27 mouse cellular contexts compared by ENCODE assay signal in genomic region chr2:18857952-18858351, GRCm38 (mm10).
DNase-seq lines count a peak whose midpoint lies in the region; ATAC-seq and TF ChIP-seq lines count a peak whose summit lies in the region.
"Had no signal": no experiment of that assay in that cellular context is flagged by ENCODE, and none has a peak within 500 bp of the region (broad histone marks: within the 10 kb centered on the region; RNA-seq: fewer than 3 reads in every experiment).

No protein-coding gene starts in this region.

- 78% methylated on average over 3 of the region's 3 CpGs for WGBS in heart, embryonic 12.5 days
- WGBS in midbrain, postnatal 0 days: 68% methylated on average over 3 of the region's 3 CpGs
- WGBS in midbrain, embryonic 14.5 days: 84% methylated on average over 3 of the region's 3 CpGs
- WGBS in limb, embryonic 10.5 days: 89% methylated on average over 3 of the region's 3 CpGs

- H3K4me2 ChIP-seq in heart, embryonic 12.5 days: no peak overlapping the region
- H3K4me2 ChIP-seq in midbrain, postnatal 0 days (ENCODE audit: low read depth, low read length, poor library complexity, severe bottlenecking): no peak overlapping the region
- H3K4me2 ChIP-seq in midbrain, embryonic 14.5 days (ENCODE audit: low read length): no peak overlapping the region
- H3K4me2 ChIP-seq: embryonic facial prominence, embryonic 13.5 days; forebrain, embryonic 12.5 days; forebrain, embryonic 15.5 days; heart, embryonic 11.5 days; heart, embryonic 15.5 days; hindbrain, embryonic 14.5 days had no signal

- H3K4me3 ChIP-seq in heart, embryonic 12.5 days: no peak overlapping the region
- no peak overlapping the region for H3K4me3 ChIP-seq in midbrain, postnatal 0 days (ENCODE audit: low read depth, low read length)
- no peak overlapping the region for H3K4me3 ChIP-seq in midbrain, embryonic 14.5 days (replicated peaks; ENCODE audit: low read depth, low read length)
- no peak overlapping the region for H3K4me3 ChIP-seq in limb, embryonic 10.5 days
- H3K4me3 ChIP-seq: embryonic facial prominence, embryonic 13.5 days; erythroblast, embryonic 14.5 days; forebrain, embryonic 12.5 days; forebrain, embryonic 15.5 days; heart, embryonic 15.5 days had no signal

- H3K9me3 ChIP-seq in heart, embryonic 12.5 days (replicated peaks): no peaks in the 10 kb centered on the region
- no peaks in the 10 kb centered on the region for H3K9me3 ChIP-seq in midbrain, postnatal 0 days (ENCODE audit: low read length)
- no peaks in the 10 kb centered on the region for H3K9me3 ChIP-seq in midbrain, embryonic 14.5 days (ENCODE audit: control insufficient read depth, low read length)
- no peaks in the 10 kb centered on the region for H3K9me3 ChIP-seq in limb, embryonic 10.5 days (replicated peaks)
- H3K9me3 ChIP-seq: embryonic facial prominence, embryonic 13.5 days; forebrain, embryonic 12.5 days; forebrain, embryonic 15.5 days; G1E; heart, embryonic 15.5 days had no signal

- H3K36me3 ChIP-seq in heart, embryonic 12.5 days: peaks cover 4% of the 10 kb centered on the region; the same call in 1 of the 2 replicates
- no peaks in the 10 kb centered on the region for H3K36me3 ChIP-seq in midbrain, postnatal 0 days (ENCODE audit: insufficient read depth, low read length)
- H3K36me3 ChIP-seq in midbrain, embryonic 14.5 days (ENCODE audit: control insufficient read depth, insufficient read depth, low read length): peaks cover 3% of the 10 kb centered on the region; the same call in 1 of the 2 replicates
- no peaks in the 10 kb centered on the region for H3K36me3 ChIP-seq in limb, embryonic 10.5 days
- H3K36me3 ChIP-seq: embryonic facial prominence, embryonic 13.5 days; forebrain, embryonic 12.5 days; forebrain, embryonic 15.5 days; heart, embryonic 15.5 days had no signal

- H3K27me3 ChIP-seq in heart, embryonic 12.5 days (replicated peaks): no peaks in the 10 kb centered on the region
- no peaks in the 10 kb centered on the region for H3K27me3 ChIP-seq in midbrain, postnatal 0 days (ENCODE audit: insufficient read depth, low read length)
- H3K27me3 ChIP-seq in midbrain, embryonic 14.5 days (ENCODE audit: control insufficient read depth, insufficient read depth, low read length): no peaks in the 10 kb centered on the region
- peaks cover 16% of the 10 kb centered on the region for H3K27me3 ChIP-seq in limb, embryonic 10.5 days (ENCODE audit: low read depth, poor library complexity, severe bottlenecking)
- H3K27me3 ChIP-seq: CH12.LX; forebrain, embryonic 15.5 days; heart, embryonic 15.5 days; Patski had no signal

- peaks cover 17% of the 10 kb centered on the region for H3K4me1 ChIP-seq in heart, embryonic 12.5 days (replicated peaks)
- no peaks in the 10 kb centered on the region for H3K4me1 ChIP-seq in midbrain, postnatal 0 days (ENCODE audit: insufficient read depth, low read length)
- H3K4me1 ChIP-seq in midbrain, embryonic 14.5 days (ENCODE audit: control insufficient read depth, insufficient read depth, low read length): peaks cover 10% of the 10 kb centered on the region
- peaks cover 23% of the 10 kb centered on the region for H3K4me1 ChIP-seq in limb, embryonic 10.5 days

- H3K9ac ChIP-seq in heart, embryonic 12.5 days: no peak overlapping the region
- H3K9ac ChIP-seq in midbrain, postnatal 0 days (replicated peaks; ENCODE audit: low read length, poor library complexity, severe bottlenecking): no peak overlapping the region
- no peak overlapping the region for H3K9ac ChIP-seq in midbrain, embryonic 14.5 days (replicated peaks; ENCODE audit: low read length)
- H3K9ac ChIP-seq: embryonic facial prominence, embryonic 13.5 days; forebrain, embryonic 12.5 days; forebrain, embryonic 15.5 days; heart, embryonic 15.5 days; hindbrain, embryonic 14.5 days had no signal

- no peak for ATAC-seq in heart, embryonic 12.5 days (ENCODE audit: insufficient number of reproducible peaks, low FRiP score)
- ATAC-seq in midbrain, postnatal 0 days (ENCODE audit: low FRiP score): peak; percentile 65; the same call in 1 of the 2 replicates
- ATAC-seq in midbrain, embryonic 14.5 days (ENCODE audit: low FRiP score, low TSS enrichment): no peak; the same call in 1 of the 2 replicates
- ATAC-seq: forebrain, embryonic 15.5 days; hindbrain, postnatal 0 days; inflammation-experienced regulatory T-cells, adult 6 months; Patski had no signal

- no peak for TF ChIP-seq CTCF in midbrain, postnatal 0 days (IDR thresholded peaks at IDR 0.05)

- H3K27ac ChIP-seq in heart, embryonic 12.5 days (ENCODE audit: poor library complexity, severe bottlenecking): no peak overlapping the region
- no peak overlapping the region for H3K27ac ChIP-seq in midbrain, postnatal 0 days (ENCODE audit: low read depth, low read length)
- no peak overlapping the region for H3K27ac ChIP-seq in midbrain, embryonic 14.5 days (replicated peaks; ENCODE audit: low read depth, low read length)
- H3K27ac ChIP-seq in limb, embryonic 10.5 days: no peak overlapping the region
- H3K27ac ChIP-seq: embryonic facial prominence, embryonic 13.5 days; forebrain, embryonic 12.5 days; forebrain, embryonic 15.5 days; heart, embryonic 15.5 days; hindbrain, embryonic 14.5 days; hindbrain, postnatal 0 days had no signal

- peak; percentile 67 for DNase-seq in heart, adult 11 months
- no peak for DNase-seq in midbrain, postnatal 0 days (ENCODE audit: low spot score)
- no peak for DNase-seq in midbrain, embryonic 14.5 days
- peak; percentile 22 for DNase-seq in retina, embryonic 14.5 days (ENCODE audit: low spot score)
- no peak for DNase-seq in limb, embryonic 10.5 days (ENCODE audit: low spot score)
- DNase-seq: adrenal gland, postnatal 10 days; adrenal gland, postnatal 36 days; B cell, adult 2 months; cerebellum, adult 18-20 months; cerebellum, adult 9-10 months; cerebellum, postnatal 14 days; gastrocnemius, postnatal 25 days; heart, postnatal 10 days; heart, postnatal 36 days had no signal

Comparison
In these comparisons a context has a peak if more than half of its experiments do, and no peak if none do; other contexts are left out.
1. DNase-seq: peak in heart, adult 11 months (single experiment) and retina, embryonic 14.5 days (single experiment); none in midbrain, postnatal 0 days (single experiment), midbrain, embryonic 14.5 days (single experiment) and limb, embryonic 10.5 days (single experiment).